Mouse (Mus musculus): ENCODE data around the gene Hunk.

- TF ChIP-seq CTCF (IDR thresholded peaks at IDR 0.05; ENCODE audit: low read depth) (no peak), EP300 (optimal IDR thresholded peaks at IDR 0.05) (no peak)
Measured at GRCm38 (mm10) chr16:90545509-90545908, 159.7 kb downstream of the Hunk start.

Measured in stomach, postnatal 0 days (tissue).